Mouse (Mus musculus) intestine, postnatal 0 days (tissue): ENCODE measurements around the gene Zfr. TPM values are rescaled to one million over a fixed set of nuclear protein-coding genes. Genes with fewer than 3 reads are reported as not detected.
A peak's percentile ranks its signal among the peaks of the same experiment; 100 is the strongest.

ENCODE experiments used
- ATAC-seq: fragments of 200-750 bp; cut with Nextera tagmentation; 2 replicates; pipeline ENCODE4 v1.8.0; 2017; ENCODE audit warnings: mild to moderate bottlenecking, moderate TSS enrichment, moderate library complexity
- H3K27ac ChIP-seq: fragments of 300-500 bp; sonication (generic); 2 replicates; pipeline ENCODE4 v1.5.1; 2014; ENCODE audit warnings: mild to moderate bottlenecking, low read depth, low read length, moderate library complexity
- H3K27me3 ChIP-seq: fragments of 300-500 bp; sonication (generic); replicated peaks from 2 replicates; pipeline ENCODE4 v1.6.1; 2014; ENCODE audit warnings: low read length, mixed read lengths; ENCODE audit not compliant: control insufficient read depth, insufficient read depth
- H3K36me3 ChIP-seq: fragments of 300-500 bp; sonication (generic); 2 replicates; pipeline ENCODE4 v1.6.1; 2014; ENCODE audit warnings: mild to moderate bottlenecking, moderate library complexity; ENCODE audit not compliant: control insufficient read depth, insufficient read depth
- H3K4me1 ChIP-seq: fragments of 300-500 bp; sonication (generic); replicated peaks from 2 replicates; pipeline ENCODE4 v1.6.1; 2014; ENCODE audit warnings: antibody characterized with exemption, low read length, mixed read lengths; ENCODE audit not compliant: control insufficient read depth, insufficient read depth
- H3K4me2 ChIP-seq: fragments of 300-500 bp; sonication (generic); replicated peaks from 2 replicates; pipeline ENCODE4 v1.6.1; 2014; ENCODE audit warnings: low read depth, mild to moderate bottlenecking, moderate library complexity
- H3K4me3 ChIP-seq: fragments of 300-500 bp; sonication (generic); 2 replicates; pipeline ENCODE4 v1.5.1; 2014; ENCODE audit warnings: low read depth, low read length
- H3K9ac ChIP-seq: fragments of 300-500 bp; sonication (generic); 2 replicates; pipeline ENCODE4 v1.6.1; 2014; ENCODE audit warnings: mild to moderate bottlenecking, low read depth, low read length
- H3K9me3 ChIP-seq: fragments of 300-500 bp; sonication (generic); 2 replicates; pipeline ENCODE4 v1.6.1; 2016; ENCODE audit warnings: mixed run types; ENCODE audit not compliant: control insufficient read depth
- CTCF ChIP-seq: sonication (generic); IDR thresholded peaks from 2 replicates; pipeline ENCODE4 v1.5.1; 2016; ENCODE audit warnings: low read depth, mild to moderate bottlenecking, control low read depth, antibody characterized with exemption, moderate library complexity
- WGBS: fragments of 180-500 bp; shearing (Covaris S2); extraction: QIAGEN DNeasy Blood & Tissue Kit; methylation state at CpG from one replicate; pipeline ENCODE4 v1.1.7; 2014; 5-methylcytosine and 5-hydroxymethylcytosine counted together
- polyA plus RNA-seq: library from polyadenylated mRNA; unstranded; fragments of >200 nt; fragmentation: Nextera tagmentation; extraction: Ambion mirVana; gene quantifications from 2 replicates; pipeline ENCODE4 v1.2.1, GENCODE M21; 2015

The Zfr gene
- 47.9 and 52.1 TPM in 2 replicates for polyA plus RNA-seq

DNA sequence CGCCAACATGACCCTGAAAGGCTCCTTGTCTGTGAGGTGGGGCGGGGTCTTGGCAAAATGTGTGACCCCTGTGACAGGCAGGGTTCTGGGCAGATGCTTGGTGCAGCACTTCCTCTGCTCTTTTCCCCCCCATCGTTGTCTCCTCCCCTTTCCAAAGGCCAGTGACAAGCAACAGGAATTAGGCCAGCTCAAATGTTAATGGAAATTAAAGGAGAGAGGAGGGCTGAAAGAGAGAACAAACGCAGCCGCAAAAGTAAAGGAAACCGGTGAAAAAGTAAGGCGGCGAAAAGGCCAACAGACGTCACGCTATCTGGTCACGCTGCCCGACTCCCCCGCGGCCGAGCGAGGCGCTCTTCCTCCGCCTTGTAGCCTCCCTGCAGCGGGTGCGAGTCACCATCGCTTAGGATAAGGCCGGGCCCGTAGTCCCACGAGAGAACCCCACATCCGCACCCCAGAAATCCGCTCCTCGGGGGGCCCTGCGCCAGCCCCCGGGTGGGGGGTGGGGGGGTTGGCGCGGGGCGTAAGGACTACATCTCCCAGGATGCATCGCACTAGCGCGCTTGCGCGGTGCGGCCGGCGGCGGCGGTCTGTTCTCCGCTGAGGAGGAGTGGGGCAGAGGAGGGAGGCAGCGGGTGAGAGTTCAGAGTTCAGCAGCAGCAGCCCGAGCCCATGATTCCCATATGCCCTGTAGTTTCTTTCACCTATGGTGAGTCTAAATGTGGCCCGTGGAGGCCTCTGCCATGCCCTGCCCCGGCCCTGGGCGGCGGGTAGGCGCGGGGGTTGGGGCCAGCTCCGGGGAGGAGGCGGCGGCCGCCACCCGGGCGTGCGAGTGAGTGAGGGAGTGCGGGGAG, at the start of gene Zfr:
Gene Zfr (plus strand): TSS at position 590 of the 851 bp plus-strand sequence.
- TF ChIP-seq CTCF = peak; percentile 64
- Histone ChIP-seq H3K4me1 (no peaks in the 10 kb centered on the region), H3K36me3 (no peaks in the 10 kb centered on the region), H3K4me2 (peak within 1 kb of the TSS; percentile 78), H3K4me3 (peak within 1 kb of the TSS; percentile 99), H3K9me3 (no peaks in the 10 kb centered on the region), H3K27ac (peak within 1 kb of the TSS; percentile 98), H3K27me3 (no peaks in the 10 kb centered on the region), H3K9ac (peak within 1 kb of the TSS; percentile 100)
- under 1% methylated on average over 51 of the region's 59 CpGs for WGBS
- peak; percentile 93 for ATAC-seq

GRCm38 (mm10) chr15:12067971-12068370, 49.7 kb upstream of the Zfr start:
- WGBS = 36% methylated on average over 2 of the region's 2 CpGs

GRCm38 (mm10) chr15:12068395-12069218, 49.0 kb upstream of the Zfr start:
- 46% methylated on average over 9 of the region's 9 CpGs for WGBS
- no peaks in the 10 kb centered on the region for H3K36me3 ChIP-seq
- ATAC-seq = no peak

More at GRCm38 (mm10) chr15:12067971-12068370, 49.7 kb upstream of the Zfr start:
- H3K4me2 ChIP-seq = no peak overlapping the region
- no peak overlapping the region for H3K4me3 ChIP-seq
- no peaks in the 10 kb centered on the region for H3K36me3 ChIP-seq
- H3K27me3 ChIP-seq = no peaks in the 10 kb centered on the region
- no peaks in the 10 kb centered on the region for H3K9me3 ChIP-seq
- ATAC-seq = no peak
- H3K9ac ChIP-seq = no peak overlapping the region
- peak overlapping the region; percentile 57; the same call in 1 of the 2 replicates for H3K27ac ChIP-seq
- peaks cover 5% of the 10 kb centered on the region; the same call in 1 of the 2 replicates for H3K4me1 ChIP-seq
- no peak for TF ChIP-seq CTCF

DNA sequence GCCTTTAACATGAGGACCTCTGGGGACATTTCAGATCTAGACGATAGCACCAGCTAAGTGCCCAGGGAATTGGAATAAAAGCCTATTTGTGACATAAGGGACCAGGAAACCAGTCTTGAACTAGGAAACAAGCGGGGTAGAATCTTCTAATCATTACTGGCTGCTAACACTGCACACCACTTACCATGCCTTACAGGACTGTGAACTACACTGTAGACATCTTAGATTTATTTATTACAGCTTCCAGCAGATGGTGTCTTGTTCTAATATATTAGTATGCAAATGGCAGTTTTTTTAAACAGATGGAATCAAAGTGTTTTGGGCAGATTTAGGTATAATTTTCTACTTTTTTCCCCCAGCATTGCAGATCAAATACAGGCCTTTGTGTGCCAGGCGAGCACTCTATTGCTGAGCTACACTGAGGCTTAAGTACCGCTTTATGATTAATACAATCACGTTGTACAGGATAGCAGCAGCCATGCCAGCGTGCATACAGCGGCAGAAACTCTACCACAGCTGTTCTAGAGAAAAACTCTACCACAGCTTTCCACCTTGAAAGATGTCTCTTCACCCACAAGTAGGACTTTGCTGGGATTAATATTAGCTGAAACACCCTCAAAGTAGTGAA, 44.8 kb upstream of the Zfr start:
- Histone ChIP-seq H3K27ac (no peak overlapping the region), H3K4me2 (no peak overlapping the region), H3K9ac (no peak overlapping the region), H3K4me1 (peaks cover 5% of the 10 kb centered on the region; the same call in 1 of the 2 replicates), H3K9me3 (no peaks in the 10 kb centered on the region), H3K36me3 (no peaks in the 10 kb centered on the region), H3K27me3 (no peaks in the 10 kb centered on the region), H3K4me3 (no peak overlapping the region)
- ATAC-seq = no peak
- TF ChIP-seq CTCF = no peak
- 89% methylated on average over 7 of the region's 7 CpGs for WGBS

More at GRCm38 (mm10) chr15:12068395-12069218, 49.0 kb upstream of the Zfr start:
- H3K4me3 ChIP-seq = no peak overlapping the region
- H3K9ac ChIP-seq = no peak overlapping the region
- H3K4me1 ChIP-seq = peaks cover 5% of the 10 kb centered on the region; the same call in 1 of the 2 replicates
- H3K9me3 ChIP-seq = no peaks in the 10 kb centered on the region
- peak overlapping the region; percentile 57 for H3K27ac ChIP-seq
- TF ChIP-seq CTCF = no peak
- H3K27me3 ChIP-seq = no peaks in the 10 kb centered on the region
- no peak overlapping the region for H3K4me2 ChIP-seq

DNA sequence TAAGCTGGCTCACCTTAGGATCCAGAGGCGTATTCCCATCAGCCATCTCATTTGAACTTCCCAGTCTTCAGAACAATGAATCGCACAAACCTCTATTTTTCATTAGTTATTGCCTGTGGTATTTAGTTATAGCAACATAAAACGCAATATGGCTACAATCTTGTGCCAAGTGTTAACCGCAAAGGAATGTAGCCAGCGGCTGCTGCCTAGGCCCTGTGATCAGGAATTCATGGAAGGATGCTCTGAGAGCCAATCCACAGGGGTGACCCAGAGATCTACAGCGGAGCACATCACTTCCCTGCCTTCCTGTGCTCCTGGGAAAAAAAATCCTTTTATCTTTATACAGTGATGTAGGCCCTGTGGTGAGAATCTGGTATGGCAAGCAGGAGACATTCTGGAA, 43.2 kb upstream of the Zfr start:
- WGBS = 86% methylated on average over 6 of the region's 6 CpGs
- no peaks in the 10 kb centered on the region for H3K4me1 ChIP-seq
- no peaks in the 10 kb centered on the region for H3K27me3 ChIP-seq
- no peak overlapping the region for H3K4me2 ChIP-seq
- H3K4me3 ChIP-seq = no peak overlapping the region
- no peak for ATAC-seq
- no peak overlapping the region for H3K9ac ChIP-seq
- TF ChIP-seq CTCF = no peak
- H3K9me3 ChIP-seq = no peaks in the 10 kb centered on the region
- H3K27ac ChIP-seq = no peak overlapping the region
- no peaks in the 10 kb centered on the region for H3K36me3 ChIP-seq
